Mouse (Mus musculus) urinary bladder, postnatal 14 days (tissue): ENCODE data around the gene Olfr1254.

Experiments
- DNase-seq: peaks from one replicate; pipeline ENCODE4 v3.0.0; 2021; ENCODE audit warnings: low spot score

Gene Olfr1254

GRCm38 (mm10) chr2:89793519-89793918 is at the start of gene Olfr1254:
Gene Olfr1254, minus strand, starts transcription at chr2:89793619.
- DNase-seq = no peak

DNA sequence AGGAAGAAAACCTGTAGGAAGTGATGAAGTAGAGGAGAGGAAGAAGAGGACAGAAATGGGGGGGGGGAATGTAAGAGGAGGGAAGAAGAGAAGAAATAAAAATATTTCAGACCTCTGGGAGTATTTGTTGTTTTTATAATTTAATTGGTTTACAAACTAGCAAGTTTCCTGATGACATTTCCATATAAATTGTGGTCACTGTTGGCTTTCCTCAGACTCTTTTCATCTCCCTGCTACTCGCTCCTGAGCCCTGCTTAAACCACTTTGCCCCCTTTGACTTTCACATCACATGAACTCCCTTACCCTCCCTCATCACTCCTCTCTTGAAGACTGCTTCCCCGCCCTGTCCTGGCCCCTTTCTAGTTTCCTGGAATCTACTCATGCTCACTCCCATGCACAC is 48.0 kb upstream of the Olfr1254 start, which contains the start of gene Olfr1256:
Olfr1256 (minus strand) TSS at position 101 of the 400 bp plus-strand sequence.
- DNase-seq = no peak

DNA sequence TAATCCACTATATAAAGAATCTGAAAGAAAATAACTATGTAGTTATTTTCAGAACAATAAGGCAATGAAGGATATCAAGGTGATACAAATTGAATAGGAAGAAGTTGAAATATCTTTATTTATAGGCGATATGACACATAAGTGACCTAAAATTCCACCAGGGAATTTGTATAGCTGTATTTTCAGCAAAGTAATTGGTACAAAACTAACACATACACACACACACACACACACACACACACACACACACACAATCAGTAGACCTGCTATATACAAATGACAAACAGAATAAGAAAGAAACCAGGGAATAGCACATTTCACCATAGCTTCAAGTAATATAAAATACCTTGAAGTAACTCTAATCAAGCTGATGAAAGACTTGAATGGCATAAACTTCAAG is 26.8 kb upstream of the Olfr1254 start:
- DNase-seq = no peak

DNA sequence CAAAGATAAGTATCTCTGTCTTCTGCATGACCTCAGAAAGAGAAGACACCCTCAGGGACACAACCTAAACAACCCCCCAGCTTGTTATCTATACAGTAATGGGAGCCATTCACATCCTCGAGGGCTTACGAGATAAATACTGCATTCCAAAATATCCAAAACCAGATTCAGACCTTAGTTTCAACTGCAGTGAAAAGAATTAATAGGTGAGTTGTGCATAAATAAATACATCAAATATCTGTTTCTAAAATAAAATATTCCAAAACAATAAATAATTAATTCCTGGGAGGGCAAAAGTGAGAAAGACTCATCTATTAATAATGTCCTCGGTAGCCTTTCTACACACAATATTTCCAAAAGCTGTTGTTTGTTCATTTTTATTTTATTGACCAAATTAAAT is 18.3 kb upstream of the Olfr1254 start, which contains the start of gene Olfr1255:
Olfr1255 (plus strand) TSS at position 301 of the 400 bp plus-strand sequence.
- no peak for DNase-seq

DNA sequence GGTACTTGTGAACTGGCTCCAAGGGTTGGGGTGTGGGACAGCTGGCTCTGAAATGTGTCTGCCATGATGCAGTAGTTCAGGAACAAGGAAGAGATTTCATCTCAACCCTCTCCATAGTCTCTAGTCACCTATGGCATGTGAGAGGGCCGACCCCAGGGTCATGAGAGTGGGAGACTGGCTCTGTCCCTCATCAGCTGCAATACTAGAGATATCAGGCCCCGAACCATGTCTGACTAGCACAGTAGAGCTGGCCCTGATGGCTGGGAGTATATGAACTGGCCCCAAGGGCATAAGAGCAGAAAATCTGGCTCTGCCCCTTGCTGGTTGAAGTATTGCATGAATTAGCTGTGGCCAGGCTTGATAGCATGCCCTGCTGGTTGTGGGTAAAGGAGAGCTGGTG is 17.3 kb upstream of the Olfr1254 start:
- DNase-seq = no peak

DNA sequence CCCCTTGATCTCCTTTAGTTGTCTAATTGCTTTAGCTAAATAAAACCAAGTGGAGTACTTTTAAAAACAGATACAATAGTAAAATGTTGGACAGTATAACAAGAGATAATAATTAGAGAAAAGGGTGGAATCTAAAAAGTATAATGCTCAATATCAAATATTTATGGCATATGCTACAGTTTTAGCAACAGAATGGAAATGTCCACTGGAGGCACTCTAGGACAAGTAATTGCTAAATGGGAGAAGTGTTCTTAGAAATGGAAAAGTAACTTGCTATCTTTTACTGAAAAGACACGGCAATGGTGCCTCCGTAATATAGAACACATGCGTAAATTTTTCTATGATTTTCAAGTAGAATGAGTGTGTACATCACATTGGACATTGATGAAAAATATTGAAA is 6.2 kb upstream of the Olfr1254 start:
- no peak for DNase-seq

GRCm38 (mm10) chr2:89756990-89757389 is 36.4 kb downstream of the Olfr1254 start, which contains the start of gene Olfr1253:
Gene Olfr1253, minus strand, starts transcription at chr2:89757090.
- DNase-seq = no peak
